Mouse (Mus musculus): Measurements from ENCODE around the gene Pou4f1. TPM values are rescaled to one million over a fixed set of nuclear protein-coding genes. Genes with fewer than 3 reads are reported as not detected.

The Pou4f1 gene
- polyA plus RNA-seq, 1 experiment from 2014 or later, result 0.19 TPM

- H3K4me3 ChIP-seq, result no peak overlapping the region
- no peaks in the 10 kb centered on the region for H3K9me3 ChIP-seq (replicated peaks)
- 8% methylated on average over 5 of the region's 5 CpGs for WGBS (ENCODE audit: insufficient replicate concordance)
- H3K4me2 ChIP-seq, result no peak overlapping the region
- H3K9ac ChIP-seq, result no peak overlapping the region
- H3K36me3 ChIP-seq, result no peaks in the 10 kb centered on the region
- peaks cover 15% of the 10 kb centered on the region for H3K4me1 ChIP-seq
- ATAC-seq, result no peak
- H3K27me3 ChIP-seq (replicated peaks), result peaks cover 92% of the 10 kb centered on the region
- H3K27ac ChIP-seq, result no peak overlapping the region
Measured at GRCm38 (mm10) chr14:104463631-104464250, 4.1 kb downstream of the Pou4f1 start.

DNA sequence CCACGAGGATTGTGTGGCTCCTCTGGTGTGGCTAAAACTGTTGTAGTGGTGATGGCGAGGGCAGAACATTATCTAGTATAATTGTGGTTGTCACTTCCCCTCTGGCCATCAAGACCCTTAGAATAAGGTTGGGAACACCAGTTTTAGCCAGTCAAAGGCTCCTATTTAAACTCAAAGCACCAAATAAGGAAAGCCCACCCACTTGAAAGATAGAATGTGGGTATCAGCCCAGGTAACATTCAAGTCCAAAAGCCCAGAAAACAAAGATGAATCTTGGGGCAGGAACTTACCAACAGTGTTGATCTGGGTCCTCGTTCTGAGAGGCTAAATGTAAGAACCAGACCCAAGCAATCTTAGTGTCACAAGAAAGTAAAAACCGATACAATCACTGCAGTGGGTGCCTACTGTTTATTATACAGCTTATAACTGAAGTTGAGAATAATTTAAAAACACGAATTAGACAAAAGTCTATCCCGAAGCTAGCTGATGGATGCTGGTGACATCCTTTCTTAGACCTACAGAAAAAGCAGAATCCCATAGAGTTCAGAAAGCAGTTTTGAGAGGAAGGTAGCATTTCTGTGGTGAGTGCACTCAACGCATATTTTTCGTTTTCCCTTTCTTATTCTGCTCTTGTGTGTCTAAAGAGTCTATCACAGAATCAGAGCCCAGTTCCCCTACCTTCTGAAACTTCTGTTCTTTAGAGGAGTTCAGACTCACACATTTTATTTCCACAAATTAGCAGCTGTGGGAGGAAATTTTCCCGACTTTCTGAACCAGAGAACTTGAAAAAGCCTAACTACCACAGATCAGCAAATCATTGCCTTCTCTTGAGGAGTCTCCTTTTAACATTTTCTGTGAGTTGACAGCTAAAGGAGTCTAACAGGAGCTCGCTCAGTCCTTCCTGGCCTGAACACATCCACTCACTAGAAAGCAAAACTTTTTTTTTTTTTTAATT, 6.2 kb downstream of the Pou4f1 start:
- no peak for ATAC-seq
- Histone ChIP-seq H3K27me3 (replicated peaks) (peaks cover 90% of the 10 kb centered on the region), H3K36me3 (no peaks in the 10 kb centered on the region), H3K9me3 (replicated peaks) (no peaks in the 10 kb centered on the region), H3K4me3 (no peak overlapping the region), H3K4me2 (no peak overlapping the region), H3K27ac (no peak overlapping the region), H3K4me1 (peaks cover 6% of the 10 kb centered on the region), H3K9ac (no peak overlapping the region)
- WGBS (ENCODE audit: insufficient replicate concordance), result 2% methylated on average over 10 of the region's 10 CpGs

DNA sequence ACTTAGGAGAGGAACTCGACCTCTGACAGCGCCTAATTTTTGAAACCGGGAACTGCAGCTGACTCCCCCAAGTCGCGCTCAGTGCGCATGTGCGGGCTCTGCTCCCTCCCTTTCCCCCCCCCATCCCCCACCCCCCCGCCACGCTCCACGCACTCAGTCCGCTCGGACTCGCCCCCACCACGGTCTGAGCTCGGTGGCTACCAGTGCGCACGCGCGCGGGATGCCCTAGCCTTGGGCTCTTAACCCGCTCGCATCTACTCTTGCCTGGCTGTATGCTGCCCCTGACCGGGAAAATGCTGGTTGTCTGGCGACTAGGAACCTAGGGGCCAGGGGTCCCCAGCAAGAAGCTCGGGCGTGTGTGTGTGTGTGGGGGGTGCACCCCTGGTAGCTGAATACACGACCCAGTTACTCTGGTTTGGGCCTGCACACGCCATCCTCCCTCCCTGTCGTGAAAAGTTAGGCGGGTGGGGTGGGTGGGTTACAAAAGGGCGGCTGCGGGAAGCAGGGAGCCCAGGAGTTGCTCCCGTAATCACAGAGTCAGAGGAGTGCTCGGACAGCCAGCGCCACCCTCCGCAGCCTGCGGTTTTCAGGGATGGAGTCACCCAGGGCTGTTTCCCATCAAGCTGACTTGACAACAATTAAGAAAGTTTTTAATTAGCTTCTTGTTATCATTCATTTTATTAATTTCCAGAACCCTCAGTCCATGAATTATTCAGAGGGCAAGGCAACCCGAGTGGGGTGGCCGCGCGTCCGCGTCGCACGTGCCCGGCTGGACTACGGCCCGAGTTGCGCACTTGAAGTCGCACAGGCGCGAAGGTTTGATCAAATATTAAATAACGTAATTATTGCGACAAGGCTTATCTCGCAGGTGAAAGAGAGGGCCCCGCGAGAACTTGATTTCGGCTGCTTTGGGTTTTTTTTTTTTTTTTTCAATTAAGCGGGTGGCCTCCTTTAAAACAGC, 7.2 kb downstream of the Pou4f1 start:
- Histone ChIP-seq H3K9me3 (replicated peaks) (no peaks in the 10 kb centered on the region), H3K36me3 (no peaks in the 10 kb centered on the region), H3K4me3 (peak overlapping the region; percentile 17; the same call in 1 of the 2 replicates), H3K9ac (no peak overlapping the region), H3K27ac (no peak overlapping the region), H3K4me1 (peaks cover 6% of the 10 kb centered on the region), H3K4me2 (peak overlapping the region; percentile 41), H3K27me3 (replicated peaks) (peaks cover 82% of the 10 kb centered on the region)
- 2% methylated on average over 56 of the region's 59 CpGs for WGBS (ENCODE audit: insufficient replicate concordance)
- ATAC-seq, result peak; percentile 42; the same call in 1 of the 2 replicates

DNA sequence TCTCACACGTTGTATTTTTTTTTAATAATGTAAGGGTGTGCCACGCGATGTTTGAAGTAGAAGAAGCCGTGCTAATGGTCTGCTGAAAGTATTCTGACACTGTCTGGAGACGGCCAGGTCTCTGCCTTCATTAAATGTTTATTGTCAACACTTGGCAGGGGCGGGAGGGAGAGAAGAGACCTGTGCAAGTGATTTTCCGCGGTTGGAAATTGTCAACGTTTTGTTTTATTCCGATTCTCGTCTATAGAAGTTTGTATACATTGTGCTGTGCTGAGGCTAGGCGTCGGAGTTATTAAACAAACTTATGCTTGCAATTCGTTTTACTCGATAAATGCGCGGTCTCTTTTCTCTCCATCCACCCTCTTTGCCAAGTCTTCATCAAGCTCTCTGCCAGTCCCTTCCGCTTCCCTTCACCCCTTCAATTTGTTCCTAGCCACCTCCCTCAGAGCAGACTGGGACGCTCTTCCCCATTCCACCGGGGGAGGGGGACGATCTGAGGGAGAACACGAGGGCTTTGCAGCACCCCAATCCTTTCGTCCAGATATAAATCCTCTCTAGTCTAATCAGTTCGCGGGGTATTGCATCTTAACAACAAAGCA, 8.2 kb downstream of the Pou4f1 start:
- no peak for ATAC-seq
- H3K9ac ChIP-seq, result no peak overlapping the region
- WGBS (ENCODE audit: insufficient replicate concordance), result 1% methylated on average over 25 of the region's 25 CpGs

DNA sequence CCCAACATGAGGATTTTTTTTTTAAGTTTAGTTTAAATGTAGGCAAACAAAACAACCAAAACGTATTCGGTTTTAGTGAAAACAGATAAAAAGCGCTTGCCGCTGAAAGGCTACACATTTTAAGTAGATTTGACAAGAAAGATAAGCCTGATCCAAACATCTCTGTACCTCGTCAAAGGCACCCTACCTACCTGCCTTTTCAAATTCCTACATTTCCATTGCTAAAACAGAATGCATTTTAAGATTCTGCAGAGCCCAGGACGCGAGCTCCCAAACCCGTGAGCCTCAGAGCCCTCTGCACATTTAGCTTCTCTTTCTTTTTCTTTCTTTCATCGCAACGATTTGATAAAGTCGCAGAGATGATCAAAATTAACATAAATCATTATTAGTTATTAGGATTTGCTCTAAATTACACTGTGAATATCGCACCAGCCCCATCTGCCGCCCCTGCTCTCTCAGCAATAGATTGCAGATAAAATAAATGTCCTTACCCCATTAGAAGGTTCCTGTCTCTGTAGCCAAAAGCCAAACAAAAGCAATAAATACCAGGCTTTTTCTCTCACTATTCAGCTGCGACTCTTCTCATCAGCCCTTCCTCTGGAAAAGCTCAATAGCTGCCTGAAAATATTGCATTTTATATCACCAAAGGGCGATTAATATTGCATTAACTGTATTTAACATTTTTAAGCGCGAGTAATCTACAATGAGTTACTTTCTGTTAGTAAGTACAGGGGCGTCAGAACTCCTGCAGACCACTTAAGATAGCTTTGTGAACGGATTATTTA, 8.9 kb downstream of the Pou4f1 start:
- H3K9me3 ChIP-seq (replicated peaks), result no peaks in the 10 kb centered on the region
- no peak overlapping the region for H3K4me2 ChIP-seq
- H3K27me3 ChIP-seq (replicated peaks), result peaks cover 71% of the 10 kb centered on the region
- no peak for ATAC-seq
- peaks cover 6% of the 10 kb centered on the region for H3K4me1 ChIP-seq
- 3% methylated on average over 19 of the region's 19 CpGs for WGBS (ENCODE audit: insufficient replicate concordance)
- no peak overlapping the region for H3K27ac ChIP-seq
- H3K9ac ChIP-seq, result no peak overlapping the region
- no peak overlapping the region for H3K4me3 ChIP-seq
- H3K36me3 ChIP-seq, result no peaks in the 10 kb centered on the region

More for the DNA sequence above, 8.2 kb downstream of the Pou4f1 start:
- Histone ChIP-seq H3K27me3 (replicated peaks) (peaks cover 78% of the 10 kb centered on the region), H3K4me1 (peaks cover 6% of the 10 kb centered on the region), H3K36me3 (no peaks in the 10 kb centered on the region), H3K27ac (no peak overlapping the region), H3K4me2 (no peak overlapping the region), H3K4me3 (no peak overlapping the region), H3K9me3 (replicated peaks) (no peaks in the 10 kb centered on the region)

DNA sequence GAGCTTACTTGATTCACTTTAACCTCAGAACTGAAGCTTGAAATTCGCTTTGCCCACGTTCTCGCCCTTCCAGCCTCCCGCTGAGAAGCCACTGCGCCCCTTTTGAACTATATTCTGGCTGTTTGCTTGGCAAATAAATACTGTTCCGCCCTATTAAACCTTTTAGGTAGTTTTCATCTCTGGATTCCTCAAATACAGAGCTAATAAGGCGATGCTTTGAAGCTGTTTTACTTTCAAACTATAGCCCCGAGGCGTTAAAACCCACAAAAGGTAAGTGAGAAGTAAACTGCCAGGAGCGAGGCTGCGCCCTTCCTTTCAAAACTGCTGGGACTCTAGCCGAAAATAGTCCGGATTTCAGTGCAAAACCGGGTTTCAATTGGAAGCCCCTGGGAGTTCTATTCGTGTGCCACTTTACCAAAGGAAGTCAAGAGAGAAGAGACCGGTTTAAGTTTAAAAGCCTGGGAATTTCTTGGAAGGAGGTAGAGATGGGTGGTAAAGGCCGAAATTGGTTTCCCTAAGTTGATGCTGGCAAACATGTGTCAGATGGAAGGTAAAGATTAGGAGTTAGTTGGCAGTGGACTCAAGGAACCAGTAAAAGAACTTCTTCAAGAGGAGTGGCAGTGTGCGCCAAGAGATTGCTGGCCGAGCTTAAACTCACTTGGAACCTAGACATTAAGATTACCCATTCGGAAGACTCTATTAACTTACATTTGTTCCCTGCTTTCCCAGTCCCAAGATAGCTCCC, 9.7 kb downstream of the Pou4f1 start:
- no peak for ATAC-seq
- H3K4me1 ChIP-seq, result peaks cover 6% of the 10 kb centered on the region
- H3K9ac ChIP-seq, result no peak overlapping the region
- peaks cover 63% of the 10 kb centered on the region for H3K27me3 ChIP-seq (replicated peaks)
- H3K4me2 ChIP-seq, result no peak overlapping the region
- no peak overlapping the region for H3K4me3 ChIP-seq
- no peak overlapping the region for H3K27ac ChIP-seq
- WGBS (ENCODE audit: insufficient replicate concordance), result 2% methylated on average over 20 of the region's 20 CpGs
- H3K9me3 ChIP-seq (replicated peaks), result no peaks in the 10 kb centered on the region
- no peaks in the 10 kb centered on the region for H3K36me3 ChIP-seq

DNA sequence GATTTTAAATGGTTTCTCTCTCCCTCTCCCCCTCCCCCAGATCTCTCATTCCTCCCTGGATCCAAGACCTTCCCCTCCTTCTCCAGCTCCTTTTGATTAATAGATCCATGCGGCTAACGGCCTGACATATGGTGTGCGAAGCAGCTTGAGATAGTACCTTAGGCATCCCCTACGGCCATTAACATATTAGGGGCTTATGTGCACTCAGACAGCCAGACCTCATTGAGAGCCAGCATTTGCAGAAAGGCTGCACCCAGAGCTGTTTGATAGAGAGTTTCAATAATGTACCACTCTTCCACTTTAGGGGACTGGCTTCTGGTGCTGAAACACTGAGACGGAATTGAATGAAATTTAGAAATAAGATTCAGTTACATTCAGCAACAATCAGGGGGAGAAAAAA, 10.8 kb downstream of the Pou4f1 start:
- WGBS (ENCODE audit: insufficient replicate concordance), result 6% methylated on average over 5 of the region's 5 CpGs
- H3K4me3 ChIP-seq, result no peak overlapping the region
- H3K9me3 ChIP-seq (replicated peaks), result no peaks in the 10 kb centered on the region
- H3K4me2 ChIP-seq, result no peak overlapping the region
- no peak for ATAC-seq
- H3K9ac ChIP-seq, result no peak overlapping the region
- peaks cover 59% of the 10 kb centered on the region for H3K27me3 ChIP-seq (replicated peaks)
- H3K36me3 ChIP-seq, result no peaks in the 10 kb centered on the region
- peaks cover 6% of the 10 kb centered on the region for H3K4me1 ChIP-seq
- H3K27ac ChIP-seq, result no peak overlapping the region

DNA sequence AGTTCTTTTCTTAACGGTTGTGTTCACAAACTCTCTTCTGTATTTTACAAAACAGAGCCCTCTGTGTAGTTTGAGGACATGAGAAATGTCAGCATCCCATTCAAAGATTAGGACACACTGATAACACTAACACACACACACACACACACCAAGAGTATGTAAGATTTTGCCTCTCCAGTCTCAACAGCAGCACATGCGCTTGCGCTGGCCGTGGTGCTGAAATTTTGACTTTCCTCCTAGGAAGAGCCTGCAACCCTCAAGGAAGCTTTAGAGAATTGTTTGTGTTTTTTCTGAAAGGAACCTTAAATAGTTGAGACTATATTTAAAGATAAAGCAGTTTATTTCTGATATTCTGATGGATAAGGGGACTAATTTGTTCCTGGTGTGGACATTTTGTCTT, 14.0 kb downstream of the Pou4f1 start:
- H3K4me1 ChIP-seq, result no peaks in the 10 kb centered on the region
- H3K36me3 ChIP-seq, result no peaks in the 10 kb centered on the region
- peaks cover 32% of the 10 kb centered on the region for H3K27me3 ChIP-seq (replicated peaks)
- 11% methylated on average over 4 of the region's 4 CpGs for WGBS (ENCODE audit: insufficient replicate concordance)
- H3K9ac ChIP-seq, result no peak overlapping the region
- H3K27ac ChIP-seq, result no peak overlapping the region
- H3K4me2 ChIP-seq, result no peak overlapping the region
- H3K4me3 ChIP-seq, result no peak overlapping the region
- ATAC-seq, result no peak
- H3K9me3 ChIP-seq (replicated peaks), result no peaks in the 10 kb centered on the region

DNA sequence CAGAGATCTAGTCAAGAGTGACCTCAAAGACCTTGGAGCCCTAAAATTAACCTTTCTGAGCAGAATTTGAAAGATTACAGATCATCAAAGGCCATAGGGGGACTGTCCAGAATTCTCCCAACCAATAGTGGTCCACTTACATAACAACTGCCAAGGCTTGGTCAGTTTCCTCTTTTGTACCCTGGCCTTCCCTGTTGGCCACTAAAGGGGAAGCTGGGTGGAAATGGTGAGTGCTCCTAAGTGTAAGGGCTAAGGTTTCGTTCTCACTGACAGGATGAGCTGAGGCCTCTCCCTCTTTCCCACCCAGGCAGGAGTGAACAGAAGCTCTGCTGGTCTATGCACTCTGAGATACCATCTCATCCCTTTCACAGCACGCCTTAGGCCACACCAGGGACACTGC, 33.5 kb downstream of the Pou4f1 start:
- Histone ChIP-seq H3K36me3 (no peaks in the 10 kb centered on the region), H3K9ac (no peak overlapping the region), H3K4me3 (no peak overlapping the region), H3K27me3 (replicated peaks) (no peaks in the 10 kb centered on the region), H3K9me3 (replicated peaks) (no peaks in the 10 kb centered on the region), H3K4me1 (no peaks in the 10 kb centered on the region), H3K27ac (no peak overlapping the region), H3K4me2 (no peak overlapping the region)
- ATAC-seq, result no peak
- WGBS (ENCODE audit: insufficient replicate concordance), result 12% methylated on average over 2 of the region's 2 CpGs

DNA sequence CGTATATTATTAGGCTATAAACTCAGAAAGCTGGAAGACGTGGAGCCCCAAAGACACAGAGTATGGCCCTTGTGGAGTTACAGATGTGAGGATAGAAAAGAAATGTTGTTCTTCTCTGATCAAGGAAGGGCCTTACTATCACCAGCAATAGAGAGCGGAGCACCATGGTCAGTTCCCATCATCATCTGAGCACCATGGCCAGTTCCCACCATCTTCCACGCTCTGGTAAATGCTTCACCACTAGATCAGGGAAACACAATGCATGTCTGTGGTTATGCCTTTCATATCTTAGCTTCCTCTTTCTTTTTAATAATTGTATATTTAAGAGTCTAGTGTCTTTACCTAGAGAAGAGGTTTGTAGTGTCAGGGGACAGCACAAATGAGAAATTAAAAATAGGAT, 37.0 kb downstream of the Pou4f1 start:
- ATAC-seq, result no peak
- no peak overlapping the region for H3K4me3 ChIP-seq
- no peaks in the 10 kb centered on the region for H3K4me1 ChIP-seq
- H3K9me3 ChIP-seq (replicated peaks), result no peaks in the 10 kb centered on the region
- no peak overlapping the region for H3K9ac ChIP-seq
- no peak overlapping the region for H3K27ac ChIP-seq
- no peak overlapping the region for H3K4me2 ChIP-seq
- no peaks in the 10 kb centered on the region for H3K36me3 ChIP-seq
- H3K27me3 ChIP-seq (replicated peaks), result no peaks in the 10 kb centered on the region
- 49% methylated on average over 4 of the region's 4 CpGs for WGBS (ENCODE audit: insufficient replicate concordance)
